Mouse (Mus musculus) C2C12 (cell line): ENCODE measurements at regions not wholly inside any gene's neighbourhood (a gene's known extent, or its start where the extent isn't known, plus 50 kb on each side); places are given as distances from the start of the nearest gene placed in this dataset.

Experiments used
- CEBPB ChIP-seq: IDR thresholded peaks from one replicate; pipeline ENCODE4 v1.6.1; 2011; ENCODE audit warnings: low read depth, mild to moderate bottlenecking, control low read depth, moderate library complexity
- CTCF ChIP-seq: IDR thresholded peaks from one replicate; pipeline ENCODE4 v1.5.1; 2011; ENCODE audit not compliant: control insufficient read depth, insufficient read depth, insufficient read length
- MAX ChIP-seq: IDR thresholded peaks from one replicate; pipeline ENCODE4 v1.6.1; 2011; ENCODE audit warnings: mild to moderate bottlenecking, control low read depth
- MYOD1 ChIP-seq: IDR thresholded peaks from one replicate; pipeline ENCODE4 v1.6.1; 2011; ENCODE audit warnings: low read depth; ENCODE audit not compliant: control insufficient read depth, insufficient read length
- MYOG ChIP-seq: IDR thresholded peaks from one replicate; pipeline ENCODE4 v1.6.1; 2011; ENCODE audit not compliant: control insufficient read depth, insufficient read length; ENCODE audit errors: extremely low read depth

DNA sequence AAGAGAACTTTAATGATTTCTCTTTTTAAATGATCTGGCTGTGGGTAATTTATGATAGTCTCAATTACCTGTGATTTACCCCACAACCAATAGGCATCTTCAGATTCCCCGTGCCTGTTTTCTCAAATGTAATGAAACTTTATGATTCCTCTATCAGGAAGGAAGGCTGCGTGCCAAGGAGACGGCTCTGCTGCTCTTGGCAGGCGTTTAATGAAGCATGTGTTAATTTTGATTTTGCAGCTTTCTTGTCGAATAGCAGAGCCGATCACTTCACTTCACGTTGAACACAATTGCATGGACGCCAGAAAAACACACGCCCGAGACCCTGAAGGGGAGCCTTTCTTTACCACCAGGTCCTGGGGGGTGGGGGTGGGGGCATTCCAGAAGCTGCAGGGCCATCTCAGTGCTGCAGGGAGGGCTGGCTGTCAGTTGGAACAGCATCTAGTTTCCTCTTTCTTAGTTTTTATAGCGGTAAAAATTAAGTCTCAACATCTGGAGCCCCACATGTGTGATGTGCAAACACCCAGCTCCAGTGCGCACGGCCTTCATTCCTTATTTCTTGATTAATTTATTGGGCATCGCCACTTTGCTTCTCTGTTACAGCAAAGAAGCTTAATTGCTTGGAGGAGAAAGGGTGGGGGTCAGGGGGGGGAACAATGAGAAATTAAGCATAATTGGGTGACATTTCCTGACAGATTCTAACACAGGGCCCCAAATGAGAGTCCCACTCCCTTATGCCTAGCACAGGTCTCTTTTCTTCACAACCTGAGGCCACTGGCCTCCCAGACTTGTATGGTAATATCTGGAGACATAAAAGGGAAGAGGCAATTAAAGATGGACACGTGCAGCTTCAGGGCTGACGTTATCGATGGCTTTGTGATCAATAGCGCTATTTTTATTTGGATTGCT, 138.3 kb upstream of the Stx16 start:
- TF ChIP-seq CEBPB (no peak), CTCF (no peak), MYOG (no peak), MAX (no peak), MYOD1 (no peak)
